Mouse (Mus musculus) kidney, embryonic 14.5 days (tissue): Measurements from ENCODE around the gene Emb. TPM values are rescaled to one million over a fixed set of nuclear protein-coding genes. Genes with fewer than 3 reads are reported as not detected.

Experiments used
- ATAC-seq: fragments of 200-750 bp; cut with Nextera tagmentation; 2 replicates; pipeline ENCODE4 v1.8.0; 2017; ENCODE audit warnings: moderate number of reproducible peaks, mild to moderate bottlenecking, moderate TSS enrichment, moderate library complexity; ENCODE audit not compliant: low FRiP score, low TSS enrichment
- H3K27ac ChIP-seq: fragments of 300-500 bp; sonication (generic); 2 replicates; pipeline ENCODE4 v1.5.1; 2014; ENCODE audit warnings: low read depth, mild to moderate bottlenecking, low read length, moderate library complexity, mixed read lengths
- H3K27me3 ChIP-seq: fragments of 300-500 bp; sonication (generic); 2 replicates; pipeline ENCODE4 v1.6.1; 2014; ENCODE audit warnings: mild to moderate bottlenecking, low read length; ENCODE audit not compliant: control insufficient read depth, insufficient read depth
- H3K36me3 ChIP-seq: fragments of 300-500 bp; sonication (generic); 2 replicates; pipeline ENCODE4 v1.6.1; 2014; ENCODE audit warnings: low read length, mixed read lengths; ENCODE audit not compliant: control insufficient read depth, insufficient read depth
- H3K4me1 ChIP-seq: fragments of 300-500 bp; sonication (generic); 2 replicates; pipeline ENCODE4 v1.6.1; 2014; ENCODE audit warnings: low read length, mixed read lengths; ENCODE audit not compliant: control insufficient read depth, insufficient read depth
- H3K4me2 ChIP-seq: fragments of 300-500 bp; sonication (generic); replicated peaks from 2 replicates; pipeline ENCODE4 v1.6.1; 2014; ENCODE audit warnings: low read depth, mild to moderate bottlenecking, low read length
- H3K4me3 ChIP-seq: fragments of 300-500 bp; sonication (generic); 2 replicates; pipeline ENCODE4 v1.5.1; 2014; ENCODE audit warnings: mild to moderate bottlenecking, low read length
- H3K9ac ChIP-seq: fragments of 300-500 bp; sonication (generic); 2 replicates; pipeline ENCODE4 v1.6.1; 2014; ENCODE audit warnings: low read depth, mild to moderate bottlenecking, low read length, moderate library complexity
- H3K9me3 ChIP-seq: fragments of 300-500 bp; sonication (generic); 2 replicates; pipeline ENCODE4 v1.6.1; 2016; ENCODE audit warnings: low read length; ENCODE audit not compliant: control insufficient read depth
- WGBS: fragments of 180-500 bp; shearing (Covaris S2); extraction: QIAGEN DNeasy Blood & Tissue Kit; methylation state at CpG from one replicate; pipeline ENCODE4 v1.1.7; 2014; 5-methylcytosine and 5-hydroxymethylcytosine counted together
- polyA plus RNA-seq: library from polyadenylated mRNA; unstranded; fragments of >200 nt; fragmentation: Nextera tagmentation; extraction: Ambion mirVana; gene quantifications from 2 replicates; pipeline ENCODE4 v1.2.1, GENCODE M21; 2014

The Emb gene
- polyA plus RNA-seq, 1 experiment from 2014 or later: 47.3 TPM

DNA sequence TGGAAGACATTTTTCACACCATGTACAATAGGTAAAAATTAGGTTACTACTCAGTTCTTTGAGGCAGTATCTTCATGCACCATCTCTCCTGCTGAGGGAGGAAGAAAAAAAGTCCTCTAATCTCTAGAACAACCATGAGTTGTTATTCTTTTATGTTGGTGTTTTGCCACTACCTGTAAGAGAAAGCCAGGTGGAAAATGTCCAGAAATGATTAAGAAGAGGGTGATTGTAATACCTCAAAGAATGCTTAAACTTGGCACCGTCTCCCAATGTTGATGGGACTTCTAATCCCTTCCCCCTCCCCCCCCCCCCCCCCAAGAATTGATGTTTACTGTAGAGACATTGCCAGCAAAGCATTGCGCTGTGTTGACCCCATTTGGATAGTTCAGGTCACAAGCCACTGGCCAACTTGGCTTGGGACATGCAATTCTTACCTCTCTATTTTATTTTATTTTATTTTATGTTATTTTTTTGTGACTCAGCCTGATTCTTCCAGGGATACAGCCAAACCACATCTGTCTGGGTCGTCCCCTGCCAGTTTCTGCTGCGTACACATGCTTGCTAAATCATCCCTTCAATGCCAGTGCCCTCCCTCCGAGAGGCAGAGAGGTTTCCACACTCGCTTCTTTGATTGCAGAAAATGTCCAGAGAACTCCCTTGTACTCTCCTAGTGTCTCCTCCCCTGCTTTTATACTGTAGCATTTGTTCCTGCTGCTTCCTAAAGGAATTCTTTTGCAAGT, 22.2 kb downstream of the Emb start:
- Histone ChIP-seq H3K4me2 (no peak overlapping the region), H3K27ac (no peak overlapping the region), H3K9ac (no peak overlapping the region), H3K4me3 (no peak overlapping the region), H3K9me3 (no peaks in the 10 kb centered on the region), H3K36me3 (no peaks in the 10 kb centered on the region), H3K4me1 (0 out of 2 replicates have a peak, but pooled peaks cover 4% of the 10 kb centered on the region), H3K27me3 (no peaks in the 10 kb centered on the region)
- WGBS: 81% methylated on average over 6 of the region's 6 CpGs
- ATAC-seq: no peak

DNA sequence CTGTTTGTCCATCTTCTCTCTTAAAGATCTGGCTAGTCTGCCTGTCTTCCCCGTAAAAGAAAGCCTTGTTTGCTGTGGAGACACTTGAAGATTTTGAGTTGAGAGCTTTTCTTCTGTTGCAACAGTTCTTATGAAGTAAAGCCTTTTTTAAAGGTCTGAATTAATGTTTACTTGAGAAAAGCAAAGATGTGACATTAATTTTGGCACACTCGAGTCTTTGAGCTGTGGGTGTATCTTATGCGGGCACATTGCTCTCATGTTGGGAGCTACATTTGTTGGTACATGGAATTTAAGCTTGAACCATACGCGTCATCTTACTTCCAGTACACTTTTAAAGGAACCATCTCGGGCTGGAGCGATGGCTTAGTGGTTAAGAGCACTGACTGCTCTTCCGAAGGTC, 25.5 kb downstream of the Emb start:
- H3K27ac ChIP-seq: no peak overlapping the region
- WGBS: 89% methylated on average over 8 of the region's 8 CpGs
- H3K36me3 ChIP-seq: no peaks in the 10 kb centered on the region
- no peaks in the 10 kb centered on the region for H3K9me3 ChIP-seq
- ATAC-seq: no peak
- 0 out of 2 replicates have a peak, but pooled peaks cover 4% of the 10 kb centered on the region for H3K4me1 ChIP-seq
- H3K4me3 ChIP-seq: no peak overlapping the region
- no peaks in the 10 kb centered on the region for H3K27me3 ChIP-seq
- no peak overlapping the region for H3K9ac ChIP-seq
- no peak overlapping the region for H3K4me2 ChIP-seq

DNA sequence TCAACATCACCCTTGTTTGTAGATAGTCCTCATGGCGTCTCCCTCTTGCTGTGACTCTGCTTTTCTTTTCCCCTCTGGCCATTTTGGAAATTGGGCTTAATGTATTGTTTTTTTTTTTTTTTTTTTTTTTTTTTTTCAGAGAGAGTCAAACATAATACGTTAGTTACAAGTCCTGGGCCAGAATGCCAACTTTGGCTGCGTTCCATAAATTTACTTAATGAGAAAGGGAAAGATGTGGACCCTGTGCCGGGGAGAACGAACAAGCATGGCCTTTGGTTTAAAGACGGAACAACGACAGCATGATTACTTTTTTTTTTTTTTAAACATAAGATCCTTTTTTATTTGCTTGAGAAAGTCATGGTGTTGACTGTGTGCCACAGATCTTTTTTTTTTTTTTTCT, 26.1 kb downstream of the Emb start:
- Histone ChIP-seq H3K27ac (no peak overlapping the region), H3K4me1 (0 out of 2 replicates have a peak, but pooled peaks cover 4% of the 10 kb centered on the region), H3K4me3 (no peak overlapping the region), H3K9ac (no peak overlapping the region), H3K4me2 (no peak overlapping the region), H3K36me3 (no peaks in the 10 kb centered on the region), H3K9me3 (no peaks in the 10 kb centered on the region), H3K27me3 (no peaks in the 10 kb centered on the region)
- no peak for ATAC-seq
- 66% methylated on average over 7 of the region's 7 CpGs for WGBS

DNA sequence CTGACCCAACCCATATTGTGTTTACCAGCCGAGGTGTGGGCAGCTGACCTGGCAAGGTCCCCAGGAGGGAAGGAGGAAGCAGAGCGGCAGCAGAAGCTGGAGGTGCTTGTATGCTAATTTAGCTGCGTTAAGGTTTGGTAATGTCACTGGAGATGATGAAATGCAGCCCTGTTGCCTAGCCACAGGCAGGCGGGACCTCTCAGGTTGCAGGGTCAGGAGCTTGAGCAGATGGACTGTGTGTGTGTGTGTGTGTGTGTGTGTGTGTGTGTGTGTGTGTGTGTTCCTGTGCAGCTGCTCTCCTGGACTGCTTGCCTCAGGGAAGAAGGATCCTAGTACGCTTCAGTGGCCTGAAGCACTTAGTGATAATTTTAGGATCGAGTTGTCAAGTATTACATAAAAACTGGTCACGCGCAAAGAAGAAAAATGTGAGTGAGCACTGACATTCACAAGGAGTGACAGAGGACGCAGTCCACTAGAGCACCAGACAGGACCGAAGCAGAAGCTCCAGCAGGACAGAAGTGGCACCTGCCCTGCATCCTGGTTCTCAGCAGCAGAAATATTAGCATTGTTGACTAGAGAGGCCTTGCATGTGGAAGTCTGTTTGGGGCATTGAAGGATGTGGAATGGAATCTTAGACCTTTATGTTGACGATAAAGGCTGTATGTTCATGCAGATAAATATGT, 27.3 kb downstream of the Emb start:
- Histone ChIP-seq H3K27ac (no peak overlapping the region), H3K9ac (no peak overlapping the region), H3K36me3 (no peaks in the 10 kb centered on the region), H3K9me3 (no peaks in the 10 kb centered on the region), H3K4me1 (0 out of 2 replicates have a peak, but pooled peaks cover 4% of the 10 kb centered on the region), H3K4me2 (no peak overlapping the region), H3K27me3 (no peaks in the 10 kb centered on the region), H3K4me3 (no peak overlapping the region)
- WGBS: 27% methylated on average over 11 of the region's 11 CpGs
- peak; percentile 84 for ATAC-seq

DNA sequence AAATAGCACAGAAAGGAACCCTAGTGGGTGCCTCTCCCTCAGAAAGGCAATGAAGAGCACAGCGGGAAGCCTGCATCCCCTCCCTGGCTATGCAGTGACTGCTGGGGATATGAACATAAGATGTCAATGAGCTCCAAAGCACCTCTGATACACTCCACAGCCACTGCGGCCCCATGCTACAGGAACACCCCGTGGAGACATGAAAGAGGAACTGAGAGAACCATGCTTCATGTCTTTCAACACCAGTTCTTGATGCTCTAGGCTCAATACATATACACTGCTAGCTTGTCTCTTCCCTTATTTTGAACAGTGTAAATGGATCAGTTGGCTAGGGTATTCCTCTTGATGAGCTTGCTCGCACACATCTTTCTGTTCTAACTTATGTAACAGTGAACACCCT, 28.8 kb downstream of the Emb start:
- H3K4me3 ChIP-seq: no peak overlapping the region
- H3K36me3 ChIP-seq: no peaks in the 10 kb centered on the region
- H3K9ac ChIP-seq: no peak overlapping the region
- no peaks in the 10 kb centered on the region for H3K27me3 ChIP-seq
- H3K27ac ChIP-seq: no peak overlapping the region
- H3K4me1 ChIP-seq: 0 out of 2 replicates have a peak, but pooled peaks cover 4% of the 10 kb centered on the region
- WGBS: 87% methylated on average over 4 of the region's 4 CpGs
- no peaks in the 10 kb centered on the region for H3K9me3 ChIP-seq
- no peak overlapping the region for H3K4me2 ChIP-seq
- no peak for ATAC-seq

DNA sequence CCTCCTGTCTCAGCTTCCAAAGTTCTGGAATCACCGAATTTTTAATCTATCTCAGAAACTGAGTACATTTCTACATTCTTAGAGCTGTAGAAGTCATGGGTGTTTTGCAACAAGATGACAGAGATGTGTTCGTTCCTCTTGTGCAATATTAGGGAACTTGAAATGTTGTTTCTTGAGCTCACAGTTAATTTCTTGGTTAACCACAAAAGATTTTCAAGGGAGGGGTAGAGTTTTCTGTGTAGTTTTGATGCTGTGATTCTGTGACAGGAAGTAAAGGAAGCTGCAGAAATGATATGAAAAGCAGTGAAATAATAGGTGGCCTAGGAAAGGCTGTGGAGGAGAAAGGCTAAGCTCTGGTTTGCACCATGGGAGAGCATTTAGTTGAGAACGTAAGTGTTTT, 33.7 kb downstream of the Emb start:
- Histone ChIP-seq H3K9ac (no peak overlapping the region), H3K27me3 (no peaks in the 10 kb centered on the region), H3K36me3 (no peaks in the 10 kb centered on the region), H3K27ac (no peak overlapping the region), H3K4me2 (no peak overlapping the region), H3K4me1 (no peaks in the 10 kb centered on the region), H3K9me3 (no peaks in the 10 kb centered on the region), H3K4me3 (no peak overlapping the region)
- no peak for ATAC-seq
- WGBS: 91% methylated on average over 3 of the region's 3 CpGs

DNA sequence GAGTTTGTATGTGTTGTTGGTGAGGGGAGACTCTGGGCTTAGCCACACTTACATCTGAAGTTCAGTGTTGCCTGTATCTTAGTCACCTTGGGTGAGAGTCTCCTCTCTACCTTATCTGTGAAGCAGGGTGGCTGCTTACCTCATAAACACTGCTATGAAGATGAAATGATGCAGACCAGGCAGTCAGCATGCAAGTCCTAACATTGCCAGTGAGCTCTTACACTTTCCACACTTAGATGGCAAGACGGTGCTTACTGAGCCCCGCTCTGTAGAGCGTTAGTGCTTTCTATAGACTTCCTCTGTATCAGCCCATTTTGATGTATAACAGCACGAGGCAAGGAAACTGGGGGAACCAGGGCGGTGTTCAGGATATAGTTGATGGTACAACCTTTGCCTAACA, 34.3 kb downstream of the Emb start:
- no peak overlapping the region for H3K4me2 ChIP-seq
- no peaks in the 10 kb centered on the region for H3K9me3 ChIP-seq
- no peak overlapping the region for H3K4me3 ChIP-seq
- H3K4me1 ChIP-seq: no peaks in the 10 kb centered on the region
- no peak for ATAC-seq
- H3K27ac ChIP-seq: no peak overlapping the region
- H3K36me3 ChIP-seq: no peaks in the 10 kb centered on the region
- 90% methylated on average over 5 of the region's 5 CpGs for WGBS
- no peaks in the 10 kb centered on the region for H3K27me3 ChIP-seq
- H3K9ac ChIP-seq: no peak overlapping the region

DNA sequence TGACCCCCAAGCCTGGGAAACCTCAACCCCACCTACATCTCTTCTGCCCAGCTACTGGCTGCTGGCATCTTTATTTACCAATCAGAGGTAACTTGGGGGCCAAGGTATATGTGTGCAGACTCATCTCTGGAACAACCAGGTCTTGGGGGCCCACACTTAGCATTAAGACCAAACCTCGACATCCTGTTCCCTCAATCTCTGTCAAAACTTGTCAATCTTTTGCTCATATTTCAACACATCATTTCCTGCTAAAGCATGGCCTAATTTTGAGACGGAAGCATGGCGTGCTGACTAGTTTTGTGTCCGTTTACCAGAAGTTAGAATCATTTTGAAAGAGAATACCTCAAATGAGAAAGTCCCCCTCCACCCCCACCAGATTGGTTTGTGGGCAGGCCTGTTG, 52.4 kb downstream of the Emb start:
- Histone ChIP-seq H3K27ac (no peak overlapping the region), H3K36me3 (no peaks in the 10 kb centered on the region), H3K4me2 (no peak overlapping the region), H3K27me3 (no peaks in the 10 kb centered on the region), H3K4me3 (no peak overlapping the region), H3K9ac (no peak overlapping the region), H3K4me1 (no peaks in the 10 kb centered on the region), H3K9me3 (no peaks in the 10 kb centered on the region)
- 90% methylated on average over 4 of the region's 4 CpGs for WGBS
- ATAC-seq: no peak

DNA sequence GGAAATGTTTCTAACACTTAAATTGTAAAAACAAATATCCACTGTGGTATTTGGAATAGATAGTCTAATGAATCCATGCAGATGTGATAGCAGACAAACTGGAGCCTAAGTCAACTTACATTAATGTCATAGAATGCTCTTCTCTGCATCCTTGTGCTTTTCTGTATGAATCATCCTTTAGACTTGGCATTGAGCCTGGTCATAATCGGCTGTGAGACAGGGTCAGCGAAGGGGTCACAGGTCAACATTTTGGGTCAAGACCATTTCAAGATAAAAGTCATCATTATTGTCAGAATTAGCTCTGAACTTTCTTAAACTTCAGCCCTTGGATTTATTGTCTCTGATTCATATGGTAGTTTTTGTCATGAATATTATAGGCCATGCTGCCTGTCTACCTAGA, 57.8 kb downstream of the Emb start:
- no peaks in the 10 kb centered on the region for H3K9me3 ChIP-seq
- H3K36me3 ChIP-seq: no peaks in the 10 kb centered on the region
- 74% methylated on average over 2 of the region's 2 CpGs for WGBS
- H3K27ac ChIP-seq: no peak overlapping the region
- no peaks in the 10 kb centered on the region for H3K4me1 ChIP-seq
- H3K27me3 ChIP-seq: no peaks in the 10 kb centered on the region
- no peak overlapping the region for H3K4me3 ChIP-seq
- no peak overlapping the region for H3K9ac ChIP-seq
- ATAC-seq: no peak
- H3K4me2 ChIP-seq: no peak overlapping the region
